Mouse (Mus musculus): ENCODE measurements at regions not wholly inside any gene's neighbourhood (a gene's known extent, or its start where the extent isn't known, plus 50 kb on each side); places are given as distances from the start of the nearest gene placed in this dataset.

DNA sequence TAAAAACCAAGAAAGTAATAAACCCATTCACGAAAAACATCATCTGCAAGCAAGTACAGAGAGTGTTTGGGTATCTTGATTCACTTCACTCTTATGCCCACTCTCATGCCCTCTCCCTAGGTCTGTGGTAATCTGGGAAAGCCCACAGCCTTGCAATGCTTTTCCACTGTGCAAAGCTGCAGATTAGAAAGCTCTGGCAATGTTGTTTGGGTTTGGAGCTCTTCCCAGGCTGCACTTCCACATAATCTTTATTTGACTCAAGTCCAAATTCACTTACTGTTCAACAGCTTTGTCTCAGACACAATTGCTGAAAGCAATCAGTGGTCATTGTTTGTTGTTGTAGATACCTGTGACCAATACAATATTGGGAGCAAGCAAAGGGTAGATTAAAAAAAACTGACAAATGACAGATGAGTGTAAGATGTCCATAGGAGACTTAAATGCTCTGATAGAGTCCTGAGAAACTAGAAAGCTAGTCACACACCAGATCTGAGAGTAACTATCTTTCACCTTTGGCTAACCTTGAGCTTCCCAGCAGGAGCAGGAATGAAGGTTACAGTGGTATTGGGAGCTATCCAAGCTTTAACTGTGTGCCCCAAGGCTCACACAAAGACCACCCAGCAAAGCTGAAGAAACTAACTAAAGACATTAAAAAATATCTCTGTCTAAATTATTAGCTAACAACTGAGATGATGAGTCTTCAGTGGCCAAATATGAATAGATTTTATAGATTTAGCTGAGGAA lies 325.7 kb upstream of the Klf12 start:
- DNase-seq (ENCODE audit: low spot score): no peak

DNA sequence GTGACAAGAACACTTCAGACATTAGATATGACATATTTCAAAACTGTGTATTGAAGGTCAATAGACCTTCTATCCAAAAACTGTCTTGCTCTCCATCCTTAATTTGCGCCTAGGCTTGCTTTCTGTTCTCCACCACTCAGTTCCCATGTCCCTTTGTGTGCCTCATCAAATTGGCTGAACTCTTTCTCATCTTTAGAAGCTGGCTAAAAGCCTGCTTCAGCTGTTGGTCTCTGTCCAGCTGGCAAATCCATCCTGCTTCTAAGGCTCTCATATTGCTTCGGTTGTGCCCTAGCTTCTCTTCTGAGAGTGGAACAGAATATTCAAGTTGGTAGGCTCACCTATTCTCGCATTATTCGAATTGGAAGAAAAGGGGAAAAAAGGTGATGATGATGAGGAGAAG lies 322.6 kb upstream of the Klf12 start:
- peak; percentile 3 for DNase-seq (ENCODE audit: low spot score)

DNA sequence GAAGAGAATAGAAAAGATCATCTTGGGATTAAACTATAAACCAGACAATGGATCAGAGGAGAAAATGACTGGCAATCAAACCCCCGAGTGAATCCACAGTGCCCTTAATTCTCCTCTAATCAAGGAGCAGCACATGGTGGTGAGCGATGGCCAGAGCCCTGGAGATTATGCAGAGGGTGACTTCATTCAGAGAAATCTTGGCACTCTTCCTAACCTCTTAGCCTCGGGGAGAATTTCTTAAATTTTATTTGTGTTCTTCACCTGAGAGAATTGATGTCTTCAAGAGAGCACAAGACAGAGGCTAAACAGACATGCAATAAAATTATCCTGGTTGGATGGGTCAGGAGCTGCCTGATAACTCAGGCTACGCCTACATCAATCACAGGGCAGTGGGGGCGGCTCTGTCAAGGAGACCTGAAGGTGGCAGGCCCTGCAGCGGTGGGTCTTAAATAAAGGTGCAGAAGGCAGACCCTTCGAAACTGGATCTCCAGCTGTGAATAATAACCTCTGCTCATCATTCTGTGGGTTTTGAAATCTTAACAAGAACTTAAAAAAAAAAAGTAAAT lies 316.5 kb upstream of the Klf12 start:
- no peak for DNase-seq (ENCODE audit: low spot score)

DNA sequence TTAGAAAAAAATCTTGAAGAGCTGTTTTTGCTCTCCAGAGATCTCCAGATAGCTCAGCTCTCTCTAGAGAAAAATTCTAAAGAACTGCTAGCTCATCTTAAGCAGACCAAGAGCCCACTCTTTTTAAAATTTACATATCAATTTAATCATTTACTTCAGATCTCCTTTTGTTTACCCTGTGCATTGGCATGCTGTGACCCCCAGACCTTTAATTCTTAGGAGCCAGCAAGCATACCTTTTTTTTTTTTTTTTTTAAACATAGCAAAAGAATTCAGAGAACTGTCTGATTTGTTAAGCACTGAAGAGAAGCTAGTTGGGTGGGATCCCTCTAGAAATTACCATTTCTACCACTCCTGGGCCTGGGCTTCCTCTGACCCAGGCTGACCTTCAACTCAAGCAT lies 285.5 kb upstream of the Klf12 start:
- DNase-seq (ENCODE audit: low spot score): no peak

DNA sequence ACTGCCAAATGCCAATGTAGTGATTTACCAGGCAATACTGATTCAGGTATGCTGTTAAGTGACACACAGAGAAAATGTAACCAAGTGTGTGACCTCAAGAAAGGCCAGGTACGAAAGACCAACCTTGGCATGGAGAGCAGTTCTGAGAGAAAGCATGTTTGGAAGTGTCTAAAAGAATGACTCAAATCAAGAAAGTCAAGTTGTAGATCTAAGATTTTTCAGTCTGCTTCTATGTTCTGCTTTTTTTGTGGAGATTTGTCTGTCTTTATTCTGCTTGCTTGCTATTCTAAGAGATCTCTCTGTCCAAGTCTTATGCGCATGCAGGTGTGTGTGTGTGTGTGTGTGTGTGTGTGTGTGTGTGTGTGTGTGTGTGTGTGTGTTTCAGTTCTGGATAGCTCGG lies 277.4 kb upstream of the Klf12 start:
- no peak for DNase-seq (ENCODE audit: low spot score)

- DNase-seq (ENCODE audit: low spot score): no peak
Observed at GRCm38 (mm10) chr14:100558378-100558777, 273.9 kb upstream of the Klf12 start.

DNA sequence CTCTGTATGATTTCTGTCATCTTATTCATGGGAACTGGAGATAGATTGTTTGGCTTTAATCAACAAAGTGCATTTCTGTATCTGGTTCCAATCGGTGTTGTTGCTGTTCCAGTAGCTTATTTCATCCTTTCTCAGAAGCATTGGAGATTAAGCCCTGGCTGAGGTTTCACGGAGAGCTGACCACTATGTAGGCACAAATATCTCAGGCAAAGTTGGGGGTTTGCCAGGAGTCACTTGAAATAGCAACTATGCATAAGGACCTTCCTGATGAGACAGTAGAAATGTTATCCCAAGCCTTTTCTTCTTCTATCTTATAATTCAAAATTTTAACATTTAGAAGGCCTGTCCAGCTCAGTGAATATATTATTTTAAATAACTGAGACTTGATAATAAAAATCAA lies 268.0 kb upstream of the Klf12 start:
- DNase-seq (ENCODE audit: low spot score): no peak

DNA sequence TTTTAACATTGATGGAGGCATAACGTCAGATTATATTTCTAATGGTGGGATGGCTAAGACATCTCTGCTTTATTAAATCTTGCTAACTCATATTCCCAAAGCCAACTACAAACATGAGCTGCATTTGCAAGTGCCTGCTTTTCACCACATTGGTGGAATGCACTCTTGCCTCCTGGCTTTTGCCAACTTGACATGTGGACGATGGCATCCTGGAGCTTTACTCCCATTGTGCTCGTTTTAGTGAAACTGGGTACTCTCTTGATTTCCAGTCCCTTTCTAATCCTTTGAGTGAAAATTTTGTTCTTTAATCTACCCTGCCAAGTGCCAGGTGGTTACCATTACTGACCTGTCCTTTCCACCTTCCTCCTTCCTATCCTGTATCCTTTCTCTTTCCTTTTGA lies 265.8 kb upstream of the Klf12 start:
- DNase-seq (ENCODE audit: low spot score): no peak

- no peak for DNase-seq (ENCODE audit: low spot score)
Observed at GRCm38 (mm10) chr14:100530217-100530616, 245.7 kb upstream of the Klf12 start.

- no peak for DNase-seq (ENCODE audit: low spot score)
Observed at GRCm38 (mm10) chr14:100529758-100530157, 245.3 kb upstream of the Klf12 start.

DNA sequence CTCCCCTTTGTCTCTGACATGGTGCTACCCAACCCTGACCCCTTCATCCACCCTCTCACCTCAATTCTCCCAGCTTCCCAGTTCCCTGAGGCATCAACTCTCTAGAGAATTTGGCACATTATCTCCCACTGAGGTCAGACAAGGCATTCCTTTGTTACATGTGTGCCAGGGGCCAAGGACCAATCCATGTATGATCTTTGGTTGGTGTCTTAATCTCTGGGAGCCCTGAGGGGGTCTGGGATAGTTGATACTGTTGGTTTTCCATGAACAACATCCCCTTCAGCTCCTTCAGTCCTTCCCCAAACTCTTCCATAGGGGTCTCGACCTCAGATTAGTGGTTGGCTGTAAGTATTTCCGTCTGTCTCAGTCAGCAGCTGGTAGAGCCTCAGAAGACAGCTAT lies 224.9 kb upstream of the Klf12 start:
- no peak for DNase-seq (ENCODE audit: low spot score)

- DNase-seq (ENCODE audit: low spot score): no peak
Observed at GRCm38 (mm10) chr14:100508087-100508486, 223.6 kb upstream of the Klf12 start.

DNA sequence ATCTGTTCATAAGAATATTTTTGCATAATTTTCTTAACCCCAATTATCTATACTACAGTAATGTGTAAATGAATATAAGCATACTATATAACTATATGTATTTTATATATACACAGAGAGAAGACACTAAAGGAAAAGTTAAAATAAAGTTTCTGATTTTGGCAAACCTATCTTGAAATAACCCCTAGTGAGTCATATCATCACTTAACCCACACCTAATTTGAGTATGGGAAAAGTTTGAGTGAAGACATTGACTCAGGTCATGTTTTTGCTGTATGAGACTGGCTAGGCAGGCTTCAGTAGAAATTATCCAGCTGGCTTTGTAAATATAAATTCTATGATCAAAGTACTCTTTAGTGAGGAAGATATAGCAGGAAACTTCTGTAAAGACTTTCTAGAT lies 223.1 kb upstream of the Klf12 start:
- no peak for DNase-seq (ENCODE audit: low spot score)

DNA sequence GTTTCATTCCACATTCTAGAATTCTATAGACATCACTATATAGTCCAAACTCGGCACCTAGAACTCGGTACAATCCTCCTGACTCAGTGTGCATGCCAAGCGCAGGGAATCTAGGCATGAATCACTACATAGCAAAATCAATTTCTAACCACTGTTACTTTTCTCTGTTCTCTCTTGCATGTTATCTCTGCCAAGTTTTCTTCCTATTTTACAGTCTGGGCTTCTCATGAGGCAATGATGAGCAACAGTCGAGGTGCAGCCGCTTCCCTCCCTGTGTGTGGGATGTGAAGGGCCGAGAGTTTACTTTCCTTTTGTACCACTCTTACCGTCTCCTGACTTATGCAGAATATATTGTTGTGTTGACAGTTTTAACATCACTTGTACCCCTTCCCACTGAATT lies 204.4 kb upstream of the Klf12 start:
- no peak for DNase-seq (ENCODE audit: low spot score)

- DNase-seq (ENCODE audit: low spot score): no peak
Observed at GRCm38 (mm10) chr14:100485489-100485888, 201.0 kb upstream of the Klf12 start.

GRCm38 (mm10) chr14:100484101-100484500 lies 199.6 kb upstream of the Klf12 start:
- no peak for DNase-seq (ENCODE audit: low spot score)

GRCm38 (mm10) chr14:100477595-100478380 lies 193.3 kb upstream of the Klf12 start:
- DNase-seq (ENCODE audit: low spot score): no peak

GRCm38 (mm10) chr14:100468311-100468710 lies 183.8 kb upstream of the Klf12 start:
- DNase-seq (ENCODE audit: low spot score): no peak

DNA sequence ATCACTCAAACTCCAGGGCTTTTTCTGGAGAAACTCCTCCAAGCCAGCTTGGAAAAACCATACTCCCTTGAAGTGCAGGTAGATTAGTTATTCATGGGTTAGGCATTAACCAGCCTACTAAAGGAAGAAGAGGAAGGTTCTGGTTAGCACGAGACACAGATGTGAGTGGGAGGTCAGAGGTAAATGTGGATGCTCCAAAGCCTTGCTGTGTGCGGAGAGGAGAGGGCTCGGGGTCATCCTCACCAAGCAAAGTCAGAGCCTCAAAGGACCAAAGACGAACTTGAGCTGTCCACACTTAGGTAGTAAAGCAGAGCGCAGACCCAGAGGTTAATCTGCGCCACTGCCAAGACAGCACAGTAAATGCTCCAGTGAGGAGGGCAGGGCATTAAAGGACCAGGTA lies 177.8 kb upstream of the Klf12 start:
- DNase-seq (ENCODE audit: low spot score): no peak

DNA sequence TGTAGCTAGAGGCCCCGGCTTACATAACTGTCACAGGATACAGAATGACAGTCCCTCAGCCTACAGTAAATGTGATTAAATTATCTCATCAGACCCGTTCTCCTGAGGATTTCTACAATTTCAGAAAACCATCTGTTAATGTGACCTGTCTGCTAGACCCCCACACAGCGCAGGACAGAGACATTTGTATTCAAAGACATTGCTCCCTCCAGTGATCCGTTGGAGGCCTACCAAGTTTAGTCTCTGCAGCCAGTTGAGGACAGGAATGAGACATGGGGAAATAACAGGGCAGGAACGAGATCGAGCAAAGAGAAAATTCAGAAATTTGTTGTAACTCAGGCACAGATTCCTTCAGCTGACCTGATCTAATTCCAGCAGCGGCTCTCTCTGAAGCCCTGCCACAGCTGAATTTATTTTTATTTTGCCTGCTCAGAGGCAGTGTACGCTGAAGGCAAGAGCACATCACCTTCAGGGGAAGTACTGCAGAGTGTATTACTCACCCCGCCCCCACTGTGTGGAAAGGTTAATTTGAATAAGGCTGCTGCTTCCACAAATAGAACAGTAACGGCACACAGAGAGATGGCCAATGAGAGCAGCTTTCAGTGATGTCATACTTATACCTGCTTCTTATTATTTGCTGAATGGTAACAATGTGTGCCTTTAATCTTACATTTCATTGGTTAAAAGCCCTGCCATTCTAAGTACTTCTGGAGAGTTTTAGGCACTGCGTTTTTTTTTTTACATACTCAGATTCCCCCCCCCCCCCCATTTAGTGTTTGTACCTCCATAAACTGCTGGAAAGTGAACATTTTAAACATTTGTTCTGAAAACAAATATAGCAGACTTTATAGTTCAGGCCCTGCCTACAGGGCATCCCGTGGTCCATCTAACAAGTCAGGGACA lies 176.9 kb upstream of the Klf12 start:
- peak; percentile 41 for DNase-seq (ENCODE audit: low spot score)

DNA sequence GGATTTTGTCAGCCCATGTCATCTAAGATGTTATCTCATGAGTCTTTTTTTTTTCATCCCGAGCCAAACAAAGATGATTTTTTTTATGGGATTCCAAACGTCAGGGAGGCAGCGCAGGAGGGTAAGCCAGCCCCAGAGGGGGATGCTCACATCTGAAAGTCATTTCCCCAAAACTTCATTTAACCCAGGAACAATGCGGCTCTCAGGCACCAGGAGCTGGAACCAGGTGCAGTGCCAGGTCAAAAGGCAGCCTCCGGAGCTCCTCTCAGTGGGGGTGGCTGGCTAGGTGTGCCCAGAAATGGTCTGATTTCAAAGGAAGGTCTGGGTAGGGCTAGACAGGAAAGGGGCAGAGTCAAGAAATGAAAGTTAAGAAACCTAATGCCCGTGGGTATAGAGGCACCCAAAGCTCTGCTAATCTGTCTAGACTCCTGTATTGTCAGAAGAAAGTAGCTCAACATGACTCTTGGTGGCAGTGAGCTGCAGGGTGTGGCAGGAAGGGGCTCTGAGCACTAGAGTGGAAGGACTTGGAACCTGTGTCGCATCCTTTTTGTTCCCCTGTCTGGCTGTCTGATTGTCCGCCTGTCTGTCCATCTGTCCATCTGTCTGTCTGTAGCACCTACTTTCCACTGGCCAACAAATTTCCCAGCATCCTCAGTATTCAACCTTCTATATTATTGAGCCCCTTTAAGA lies 175.3 kb upstream of the Klf12 start:
- no peak for DNase-seq (ENCODE audit: low spot score)
